Mouse (Mus musculus) CH12.LX (cell line): ENCODE data around the gene Mrps16. TPM values are rescaled to one million over a fixed set of nuclear protein-coding genes. Genes with fewer than 3 reads are reported as not detected.
A peak's percentile ranks its signal among the peaks of the same experiment; 100 is the strongest.

Source experiments
- DNase-seq: peaks from one replicate; pipeline ENCODE4 v3.0.0-alpha.2; 2013; ENCODE audit errors: extremely low read depth
- H3K27ac ChIP-seq: 2 replicates; pipeline ENCODE4 v1.5.1; 2012; ENCODE audit warnings: low read depth, mild to moderate bottlenecking, control low read depth, moderate library complexity; ENCODE audit not compliant: insufficient read depth
- H3K27me3 ChIP-seq: replicated peaks from 2 replicates; pipeline ENCODE3; 2012; ENCODE audit warnings: inconsistent platforms
- H3K36me3 ChIP-seq, 2 experiments: replicated peaks in 1 of 2; 2 replicates each; pipeline versions ENCODE3 to v1.6.1; 2012; ENCODE audit warnings: inconsistent platforms in 1 of 2, low read length in 1 of 2, mild to moderate bottlenecking in 1 of 2, mixed read lengths in 1 of 2, moderate library complexity in 1 of 2; ENCODE audit not compliant: control insufficient read depth in 1 of 2, insufficient read depth in 1 of 2
- H3K4me1 ChIP-seq, 2 experiments: 2 replicates each; pipeline ENCODE4 v1.6.1; 2012; ENCODE audit warnings: inconsistent platforms in 1 of 2, moderate library complexity in 1 of 2; ENCODE audit not compliant: insufficient read depth in 2 of 2, control insufficient read depth in 1 of 2
- H3K4me2 ChIP-seq: 2 replicates; pipeline ENCODE4 v1.6.1; 2012; ENCODE audit warnings: low read depth, mild to moderate bottlenecking, control low read depth; ENCODE audit not compliant: poor library complexity, insufficient read depth, severe bottlenecking
- H3K4me3 ChIP-seq, 3 experiments: fragments of 150-350 bp in 1 of 3; sonication (generic) in 1 of 3; replicated peaks in 1 of 3; 2 replicates each; pipeline versions ENCODE3 to v1.5.1; 2011 to 2012; ENCODE audit warnings: low read depth in 2 of 3, low read length in 2 of 3, mild to moderate bottlenecking in 2 of 3, moderate library complexity in 2 of 3, control low read depth in 1 of 3, improper control_type of control experiment in 1 of 3, inconsistent platforms in 1 of 3, mixed read lengths in 1 of 3; ENCODE audit not compliant: poor library complexity in 1 of 3
- H3K79me2 ChIP-seq: replicated peaks from 2 replicates; pipeline ENCODE4 v1.6.1; 2012; ENCODE audit warnings: mild to moderate bottlenecking, moderate library complexity; ENCODE audit not compliant: control insufficient read depth, poor library complexity, insufficient read depth, severe bottlenecking; ENCODE audit errors: extremely low read depth
- H3K9ac ChIP-seq: 2 replicates; pipeline ENCODE4 v1.6.1; 2012; ENCODE audit warnings: low read depth, mild to moderate bottlenecking, control low read depth, moderate library complexity; ENCODE audit not compliant: insufficient read depth
- H3K9me3 ChIP-seq: replicated peaks from 2 replicates; pipeline ENCODE3; 2012; ENCODE audit warnings: low read length, inconsistent platforms, mixed read lengths
- HCFC1 ChIP-seq: IDR thresholded peaks from 2 replicates; pipeline ENCODE4 v1.6.1; 2012; ENCODE audit warnings: low read depth, mild to moderate bottlenecking, inconsistent platforms, low read length, improper control_type of control experiment
- MAFK ChIP-seq: IDR thresholded peaks from 2 replicates; pipeline ENCODE4 v1.6.1; 2011; ENCODE audit warnings: low read length, improper control_type of control experiment; ENCODE audit not compliant: insufficient replicate concordance
- MEF2A ChIP-seq: IDR thresholded peaks from 2 replicates; pipeline ENCODE4 v1.6.1; 2014; ENCODE audit warnings: low read depth, mild to moderate bottlenecking, inconsistent platforms, low read length, improper control_type of control experiment, borderline replicate concordance
- POLR2A ChIP-seq: IDR thresholded peaks from 2 replicates; pipeline ENCODE4 v1.6.1; 2011; ENCODE audit warnings: low read depth, mild to moderate bottlenecking, improper control_type of control experiment, low read length
- POLR2AphosphoS2 ChIP-seq: IDR thresholded peaks from 2 replicates; pipeline ENCODE4 v1.6.1; 2011; ENCODE audit warnings: low read depth, low read length, improper control_type of control experiment
- RCOR1 ChIP-seq: conservative IDR thresholded peaks from 2 replicates; pipeline ENCODE4 v1.6.1; 2012; ENCODE audit warnings: low read depth, mild to moderate bottlenecking, inconsistent platforms, low read length, improper control_type of control experiment
- USF1 ChIP-seq: IDR thresholded peaks from 2 replicates; pipeline ENCODE4 v1.6.1; 2014; ENCODE audit warnings: low read depth, mild to moderate bottlenecking, inconsistent platforms, low read length, improper control_type of control experiment
- USF2 ChIP-seq: conservative IDR thresholded peaks from 2 replicates; pipeline ENCODE4 v1.6.1; 2011; ENCODE audit warnings: low read depth, low read length, improper control_type of control experiment
- ZKSCAN1 ChIP-seq: IDR thresholded peaks from 2 replicates; pipeline ENCODE4 v1.6.1; 2012; ENCODE audit warnings: low read depth, inconsistent platforms, low read length, improper control_type of control experiment, borderline replicate concordance
- dilution Hi-C: fragments of 300-500 bp; cut with MboI; formaldehyde crosslinking; loops from 2 replicates; pipeline ENCODE4 v1.14.3; 2020; ENCODE audit warnings: low sequenced_read_pairs; ENCODE audit not compliant: extremely low pct_unique_long_range_greater_than_20kb, extremely low pct_ligation_motif_present
- in situ Hi-C: fragments of 300-500 bp; cut with MboI; formaldehyde crosslinking; loops from 3 replicates; pipeline ENCODE4 v1.14.3; 2019; ENCODE audit warnings: low sequenced_read_pairs, low pct_ligation_motif_present, low pct_unique_long_range_greater_than_20kb, mixed read lengths
- polyA plus RNA-seq: library from polyadenylated mRNA; unstranded; fragments of >175 nt; gene quantifications from 2 replicates; pipeline ENCODE4 v1.2.1, GENCODE M21; 2012; ENCODE audit warnings: low read depth; ENCODE audit not compliant: insufficient read length
- total RNA-seq, 2 experiments: library from RNA; depleted of rRNA; stranded (reverse); fragments of 300-350 nt in 1 of 2; fragments of >200 nt in 1 of 2; gene quantifications; 2 replicates each; pipeline ENCODE4 v1.2.3; 2012 to 2014

Gene Mrps16
- total and polyA plus RNA-seq, 3 experiments: 97.2 to 112 (median 110) TPM

GRCm38 (mm10) chr14:20397220-20397619 lies 3.8 kb upstream of the Mrps16 start:
- Histone ChIP-seq H3K27ac (no peak overlapping the region), H3K4me1 (peaks cover 0 to 9% of the 10 kb centered on the region in 2 experiments; a peak in 2 of 4 replicates), H3K9ac (no peak overlapping the region), H3K4me2 (no peak overlapping the region), H3K36me3 (no peaks in the 10 kb centered on the region), H3K9me3 (no peaks in the 10 kb centered on the region), H3K79me2 (peaks cover 7% of the 10 kb centered on the region), H3K4me3 (no peak overlapping the region), H3K27me3 (no peaks in the 10 kb centered on the region)
- no peak for DNase-seq
- dilution Hi-C loops (no loop called here), in situ Hi-C loops (loop anchor here (5.0 to 10.0 kb wide), 2 partner anchors 35 to 278 kb away; partner anchors contain the start of gene Sec24c)
- TF ChIP-seq MAFK (no peak), MEF2A (no peak), POLR2AphosphoS2 (no peak)

GRCm38 (mm10) chr14:20392326-20392725 lies 1.1 kb downstream of the Mrps16 start:
- no peak for DNase-seq
- Histone ChIP-seq H3K27me3 (no peaks in the 10 kb centered on the region), H3K36me3 (peaks cover 21 to 31% of the 10 kb centered on the region in 2 experiments), H3K9me3 (no peaks in the 10 kb centered on the region)
- in situ Hi-C loops: loop anchor here (10.0 kb wide), 1 partner anchor 282 kb away; the partner anchor contains the start of gene Sec24c
- no peak for TF ChIP-seq RCOR1
- TF ChIP-seq ZKSCAN1: no peak
- TF ChIP-seq POLR2A: no peak
- TF ChIP-seq, all 38 proteins: peak for 0
- Histone ChIP-seq H3K9ac (peak overlapping the region; percentile 77), H3K4me1 (peaks cover 7 to 37% of the 10 kb centered on the region in 2 experiments; a peak in 3 of 4 replicates), H3K4me3 (peak overlapping the region; percentile 6 to 52 (median 37)), H3K79me2 (peaks cover 27% of the 10 kb centered on the region), H3K27ac (no peak overlapping the region), H3K4me2 (peak overlapping the region; percentile 90)
- dilution Hi-C loops: no loop called here

GRCm38 (mm10) chr14:20389446-20390079 lies 3.9 kb downstream of the Mrps16 start:
- in situ Hi-C loops: loop anchor here (5.0 to 10.0 kb wide), 2 partner anchors 42 to 285 kb away; partner anchors contain the start of genes Ecd, Fam149b and Sec24c

More at GRCm38 (mm10) chr14:20389446-20390079, 3.9 kb downstream of the Mrps16 start:
- H3K79me2 ChIP-seq: peaks cover 53% of the 10 kb centered on the region
- no peaks in the 10 kb centered on the region for H3K9me3 ChIP-seq
- peak overlapping the region; percentile 65 to 95 (median 89) for H3K4me3 ChIP-seq
- dilution Hi-C loops: no loop called here
- TF ChIP-seq POLR2AphosphoS2 (peak; percentile 57; the same call in 1 of the 2 replicates), MAFK (no peak), HCFC1 (no peak), USF2 (no peak), USF1 (no peak)
- no peaks in the 10 kb centered on the region for H3K27me3 ChIP-seq
- peak overlapping the region; percentile 81 for H3K9ac ChIP-seq
- peak overlapping the region; percentile 54; the same call in 1 of the 2 replicates for H3K4me2 ChIP-seq
- peaks cover 36 to 53% of the 10 kb centered on the region in 2 experiments for H3K36me3 ChIP-seq
- no peak overlapping the region for H3K27ac ChIP-seq
- no peak for DNase-seq
- H3K4me1 ChIP-seq: peaks cover 15 to 55% of the 10 kb centered on the region in 2 experiments
